Mouse (Mus musculus) midbrain, postnatal 0 days (tissue): ENCODE measurements around the gene Dmap1. TPM values are rescaled to one million over a fixed set of nuclear protein-coding genes. Genes with fewer than 3 reads are reported as not detected.

Experiments used
- ATAC-seq: fragments of 200-750 bp; cut with Nextera tagmentation; 2 replicates; pipeline ENCODE4 v1.8.0; 2017; ENCODE audit warnings: moderate number of reproducible peaks, mild to moderate bottlenecking, moderate TSS enrichment, moderate library complexity; ENCODE audit not compliant: low FRiP score
- DNase-seq: peaks from one replicate; pipeline ENCODE4 v3.0.0-alpha.2; 2015; ENCODE audit warnings: low spot score
- H3K27ac ChIP-seq: fragments of 300-500 bp; sonication (generic); 2 replicates; pipeline ENCODE4 v1.5.1; 2014; ENCODE audit warnings: low read depth, mild to moderate bottlenecking, low read length, mixed read lengths
- H3K27me3 ChIP-seq: fragments of 300-500 bp; sonication (generic); 2 replicates; pipeline ENCODE4 v1.6.1; 2014; ENCODE audit warnings: low read length, control low read depth, mixed read lengths; ENCODE audit not compliant: insufficient read depth
- H3K36me3 ChIP-seq: fragments of 300-500 bp; sonication (generic); 2 replicates; pipeline ENCODE4 v1.6.1; 2014; ENCODE audit warnings: low read length, control low read depth, mixed read lengths; ENCODE audit not compliant: insufficient read depth
- H3K4me1 ChIP-seq: fragments of 300-500 bp; sonication (generic); 2 replicates; pipeline ENCODE4 v1.6.1; 2014; ENCODE audit warnings: mild to moderate bottlenecking, control low read depth, antibody characterized with exemption, low read length, mixed read lengths; ENCODE audit not compliant: insufficient read depth
- H3K4me2 ChIP-seq: fragments of 300-500 bp; sonication (generic); 2 replicates; pipeline ENCODE4 v1.6.1; 2014; ENCODE audit warnings: low read depth, mild to moderate bottlenecking, low read length, mixed read lengths; ENCODE audit not compliant: poor library complexity, severe bottlenecking
- H3K4me3 ChIP-seq: fragments of 300-500 bp; sonication (generic); 2 replicates; pipeline ENCODE4 v1.5.1; 2014; ENCODE audit warnings: low read depth, mild to moderate bottlenecking, low read length, moderate library complexity
- H3K9ac ChIP-seq: fragments of 300-500 bp; sonication (generic); replicated peaks from 2 replicates; pipeline ENCODE4 v1.6.1; 2014; ENCODE audit warnings: mild to moderate bottlenecking, low read length, moderate library complexity, mixed read lengths; ENCODE audit not compliant: poor library complexity, severe bottlenecking
- H3K9me3 ChIP-seq: fragments of 300-500 bp; sonication (generic); 2 replicates; pipeline ENCODE4 v1.6.1; 2016; ENCODE audit warnings: low read length, control low read depth
- CTCF ChIP-seq: IDR thresholded peaks from 2 replicates; pipeline ENCODE4 v1.5.1; 2016; ENCODE audit warnings: antibody characterized with exemption, mild to moderate bottlenecking
- WGBS: fragments of 180-500 bp; shearing (Covaris S2); extraction: QIAGEN DNeasy Blood & Tissue Kit; methylation state at CpG from one replicate; pipeline ENCODE4 v1.1.7; 2014; 5-methylcytosine and 5-hydroxymethylcytosine counted together
- polyA plus RNA-seq: library from polyadenylated mRNA; unstranded; fragments of >200 nt; fragmentation: Nextera tagmentation; extraction: Ambion mirVana; gene quantifications from 2 replicates; pipeline ENCODE4 v1.2.1, GENCODE M21; 2015
- total RNA-seq: library from RNA; depleted of rRNA; stranded (reverse); fragments of >200 nt; gene quantifications from 2 replicates; pipeline ENCODE4 v1.2.3, GENCODE M21; 2014; rRNA removed

Gene Dmap1
- total and polyA plus RNA-seq, 2 experiments from 2014 or later: 62.6 to 89.7 TPM

DNA sequence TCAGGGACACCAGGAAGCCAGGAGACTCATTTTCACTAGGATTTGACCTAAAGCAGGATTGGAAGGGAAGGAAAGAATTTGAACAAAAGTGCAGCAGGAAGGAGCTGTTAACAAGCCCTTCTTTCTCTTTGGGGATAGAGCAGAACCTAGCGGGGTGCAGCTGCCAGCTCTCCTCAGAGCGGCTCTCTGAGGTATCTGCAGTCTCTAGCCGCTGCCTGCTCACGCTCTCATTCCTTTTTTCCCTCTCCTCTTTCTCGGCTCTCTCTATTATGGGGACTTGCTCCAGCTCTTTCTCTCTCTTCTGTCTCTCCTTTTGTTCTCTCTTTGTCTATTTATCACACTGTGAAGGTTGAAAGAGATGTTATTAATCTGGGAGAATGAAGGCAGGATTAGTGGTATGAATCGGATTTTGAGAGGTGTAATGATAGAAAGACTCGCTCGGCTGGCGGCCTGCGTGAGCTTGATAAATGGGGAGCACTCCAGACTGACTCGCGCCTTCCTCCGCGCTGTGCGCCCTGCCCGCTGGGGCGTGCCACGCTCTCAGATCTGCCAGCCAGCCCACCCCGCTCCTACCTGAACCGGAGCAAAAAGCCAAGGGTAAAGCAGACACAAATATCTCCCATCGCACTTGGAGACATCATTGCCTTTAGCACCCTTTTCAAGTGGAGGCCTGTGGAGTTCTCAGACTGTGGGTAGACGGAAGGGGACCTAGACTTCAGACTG, 45.0 kb downstream of the Dmap1 start:
- DNase-seq (no peak), ATAC-seq (peak; percentile 49; the same call in 1 of the 2 replicates)
- H3K4me2 ChIP-seq: no peak overlapping the region
- no peaks in the 10 kb centered on the region for H3K27me3 ChIP-seq
- H3K27ac ChIP-seq: peak overlapping the region; percentile 68
- H3K4me1 ChIP-seq: peaks cover 7% of the 10 kb centered on the region; the same call in 1 of the 2 replicates
- WGBS: 16% methylated on average over 22 of the region's 22 CpGs
- TF ChIP-seq CTCF: no peak
- H3K9me3 ChIP-seq: no peaks in the 10 kb centered on the region
- H3K4me3 ChIP-seq: no peak overlapping the region
- H3K9ac ChIP-seq: no peak overlapping the region
- H3K36me3 ChIP-seq: peaks cover 7% of the 10 kb centered on the region; the same call in 1 of the 2 replicates

DNA sequence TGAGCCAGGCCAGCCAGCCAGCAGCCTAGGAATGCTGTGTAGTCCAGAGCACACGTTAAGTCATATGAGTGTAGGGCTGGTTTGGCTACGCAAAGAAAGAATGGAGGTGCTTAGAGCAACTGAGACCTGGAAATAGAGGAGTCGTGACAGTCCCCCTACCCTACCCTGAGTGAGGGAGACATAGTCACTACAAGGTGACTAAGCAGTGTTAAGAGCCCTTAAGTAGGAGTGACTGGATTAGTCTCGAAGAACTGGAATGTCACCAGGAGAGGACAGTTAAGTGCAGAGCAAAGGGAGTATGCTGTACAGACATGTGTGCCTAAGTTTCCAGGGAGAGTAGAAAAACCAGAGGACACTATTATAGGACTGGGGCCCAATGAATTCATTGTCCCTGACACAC, 45.9 kb downstream of the Dmap1 start:
- Histone ChIP-seq H3K4me2 (no peak overlapping the region), H3K27ac (no peak overlapping the region), H3K36me3 (peaks cover 4% of the 10 kb centered on the region; the same call in 1 of the 2 replicates), H3K9me3 (no peaks in the 10 kb centered on the region), H3K4me3 (no peak overlapping the region), H3K9ac (no peak overlapping the region), H3K27me3 (no peaks in the 10 kb centered on the region), H3K4me1 (peaks cover 7% of the 10 kb centered on the region; the same call in 1 of the 2 replicates)
- ATAC-seq (no peak), DNase-seq (no peak)
- WGBS: 81% methylated on average over 4 of the region's 4 CpGs
- no peak for TF ChIP-seq CTCF

DNA sequence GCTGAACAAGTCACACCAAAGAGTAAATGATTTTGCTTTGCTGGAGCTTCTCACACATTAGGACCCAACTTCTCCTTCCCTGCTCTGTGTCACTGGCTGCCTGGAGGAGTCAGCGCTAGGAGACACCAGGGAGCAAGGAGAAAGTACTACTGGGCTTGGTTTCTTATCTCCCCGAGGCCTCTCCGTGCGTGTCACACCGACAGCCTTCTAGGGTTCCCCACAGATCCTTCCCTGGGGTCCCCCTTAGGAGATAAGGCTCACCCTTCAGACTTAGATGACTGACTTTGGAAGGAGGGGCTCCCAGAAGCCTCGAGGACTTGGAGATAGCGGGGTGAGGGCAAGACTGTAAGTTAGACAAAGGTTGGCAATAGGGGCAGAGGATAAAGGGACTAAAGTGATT, 47.4 kb downstream of the Dmap1 start:
- H3K4me3 ChIP-seq: no peak overlapping the region
- H3K27ac ChIP-seq: no peak overlapping the region
- DNase-seq (no peak), ATAC-seq (no peak)
- H3K9me3 ChIP-seq: no peaks in the 10 kb centered on the region
- WGBS: 88% methylated on average over 7 of the region's 7 CpGs
- TF ChIP-seq CTCF: no peak
- peaks cover 7% of the 10 kb centered on the region; the same call in 1 of the 2 replicates for H3K4me1 ChIP-seq
- no peak overlapping the region for H3K9ac ChIP-seq
- no peak overlapping the region for H3K4me2 ChIP-seq
- H3K27me3 ChIP-seq: no peaks in the 10 kb centered on the region
- no peaks in the 10 kb centered on the region for H3K36me3 ChIP-seq

DNA sequence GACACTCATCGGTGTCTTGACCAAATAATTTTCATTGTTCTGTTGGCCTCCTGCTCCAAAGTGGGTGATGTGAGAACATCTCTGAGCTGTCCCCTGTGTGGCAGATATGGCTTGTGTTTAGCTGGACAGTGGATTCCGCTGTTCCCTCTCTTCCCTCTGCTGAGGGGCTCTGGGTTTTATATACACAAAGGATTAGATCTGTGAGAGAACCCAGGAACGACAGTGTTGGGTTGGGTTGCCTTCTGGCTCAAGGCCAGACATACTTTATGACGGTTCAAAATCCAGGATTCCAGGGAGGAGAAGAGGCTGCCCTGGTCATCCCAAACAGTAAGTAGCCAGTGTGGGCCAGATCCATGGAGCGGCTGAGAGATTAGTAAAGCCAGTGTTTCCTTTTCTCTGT, 48.5 kb downstream of the Dmap1 start:
- no peak overlapping the region for H3K4me3 ChIP-seq
- H3K27ac ChIP-seq: no peak overlapping the region
- H3K9ac ChIP-seq: no peak overlapping the region
- no peaks in the 10 kb centered on the region for H3K27me3 ChIP-seq
- DNase-seq (no peak), ATAC-seq (no peak)
- H3K4me1 ChIP-seq: peaks cover 7% of the 10 kb centered on the region; the same call in 1 of the 2 replicates
- no peak for TF ChIP-seq CTCF
- no peaks in the 10 kb centered on the region for H3K36me3 ChIP-seq
- no peaks in the 10 kb centered on the region for H3K9me3 ChIP-seq
- 69% methylated on average over 5 of the region's 5 CpGs for WGBS
- H3K4me2 ChIP-seq: no peak overlapping the region

DNA sequence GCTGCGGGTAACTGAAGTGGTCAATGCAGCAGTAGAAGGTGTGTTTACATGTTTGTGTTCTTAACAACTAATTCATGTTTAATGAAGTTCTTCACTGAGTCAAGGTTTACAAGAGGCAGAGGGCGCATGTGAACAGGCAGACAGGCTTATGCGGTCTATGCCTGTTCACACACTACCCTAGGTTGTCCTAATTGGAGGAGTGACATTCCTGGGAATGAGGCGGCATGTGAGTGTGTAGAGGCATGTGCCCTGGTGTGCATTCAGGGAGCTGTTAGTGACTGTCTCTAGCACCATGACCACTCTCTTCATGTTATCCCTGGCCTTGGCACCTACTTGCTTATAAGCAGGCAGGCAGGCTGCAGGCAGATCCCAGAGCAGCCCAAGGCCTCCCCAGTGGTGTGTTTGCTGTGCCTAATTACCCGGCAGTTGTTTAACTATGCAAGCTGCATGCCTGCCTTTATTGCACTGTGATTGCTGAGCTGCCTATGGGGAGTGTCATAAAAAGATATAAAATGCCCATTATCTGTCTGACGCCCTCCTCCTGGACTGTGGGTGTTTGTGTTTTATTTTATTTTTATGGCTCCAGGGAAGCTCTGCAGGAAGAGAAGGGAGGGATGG, 51.9 kb downstream of the Dmap1 start:
- no peaks in the 10 kb centered on the region; the same call in 1 of the 2 replicates for H3K36me3 ChIP-seq
- no peaks in the 10 kb centered on the region for H3K4me1 ChIP-seq
- 74% methylated on average over 6 of the region's 6 CpGs for WGBS
- H3K4me3 ChIP-seq: no peak overlapping the region
- TF ChIP-seq CTCF: no peak
- no peak for ATAC-seq
- DNase-seq: no peak
- no peak overlapping the region for H3K9ac ChIP-seq
- no peak overlapping the region for H3K27ac ChIP-seq
- no peaks in the 10 kb centered on the region for H3K9me3 ChIP-seq
- no peaks in the 10 kb centered on the region for H3K27me3 ChIP-seq
- no peak overlapping the region for H3K4me2 ChIP-seq

DNA sequence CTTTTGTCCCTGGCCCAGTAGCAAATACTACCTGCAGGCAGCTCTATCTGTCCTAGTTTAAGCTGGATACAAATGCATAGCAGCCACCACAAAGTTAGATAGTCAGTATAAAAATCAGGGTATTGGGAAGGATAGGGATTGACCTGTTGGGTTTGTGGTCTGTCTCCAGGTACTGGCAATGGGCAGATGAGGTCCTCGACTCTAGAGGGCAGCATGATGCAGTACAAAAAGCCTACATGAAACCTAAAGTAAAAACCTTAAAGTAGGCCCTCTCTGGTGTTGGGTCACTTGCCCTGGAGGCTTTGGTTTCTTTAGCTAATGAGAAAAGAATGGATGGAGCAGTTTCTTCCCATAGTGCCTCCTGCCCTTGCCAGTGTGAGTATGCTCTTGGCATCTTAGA, 53.6 kb downstream of the Dmap1 start:
- ATAC-seq: no peak
- 57% methylated on average over 1 of the region's 1 CpGs for WGBS
- H3K4me2 ChIP-seq: no peak overlapping the region
- H3K4me3 ChIP-seq: no peak overlapping the region
- no peaks in the 10 kb centered on the region for H3K9me3 ChIP-seq
- H3K27ac ChIP-seq: no peak overlapping the region
- H3K4me1 ChIP-seq: no peaks in the 10 kb centered on the region
- TF ChIP-seq CTCF: peak; percentile 30
- no peak overlapping the region for H3K9ac ChIP-seq
- DNase-seq: no peak
- peaks cover 4% of the 10 kb centered on the region for H3K36me3 ChIP-seq
- H3K27me3 ChIP-seq: no peaks in the 10 kb centered on the region

Other genes starting within 250 kb of the Dmap1 start
- gene Rnf220, start 185.2 kb downstream of the Dmap1 start, total RNA-seq: 174 and 192 TPM in 2 replicates
- 115 and 122 TPM in 2 replicates for gene Rnf220, start 185.2 kb downstream of the Dmap1 start, polyA plus RNA-seq
- 275 and 291 TPM in 2 replicates for gene Eri3, start 131.9 kb downstream of the Dmap1 start, total RNA-seq
- 323 and 326 TPM in 2 replicates for gene Eri3, start 131.9 kb downstream of the Dmap1 start, polyA plus RNA-seq
- gene Gm12845, start 42.1 kb upstream of the Dmap1 start, total RNA-seq: not detected in 2 replicates
- gene Gm12845, start 42.1 kb upstream of the Dmap1 start, polyA plus RNA-seq: not detected in 2 replicates
- not detected in 2 replicates for gene Klf17, start 83.4 kb upstream of the Dmap1 start, total RNA-seq
- gene Klf17, start 83.4 kb upstream of the Dmap1 start, polyA plus RNA-seq: not detected in 2 replicates
- 71.2 and 105 TPM in 2 replicates for gene Slc6a9, start 152.2 kb upstream of the Dmap1 start, total RNA-seq
- gene Slc6a9, start 152.2 kb upstream of the Dmap1 start, polyA plus RNA-seq: 58.7 and 70.5 TPM in 2 replicates
- gene Ccdc24, start 190.3 kb upstream of the Dmap1 start, total RNA-seq: 2.0 and 9.0 TPM in 2 replicates
- gene Ccdc24, start 190.3 kb upstream of the Dmap1 start, polyA plus RNA-seq: 1.2 and 1.4 TPM in 2 replicates
- 238 and 337 TPM in 2 replicates for gene B4galt2, start 201.2 kb upstream of the Dmap1 start, total RNA-seq
- 86.8 and 92.9 TPM in 2 replicates for gene B4galt2, start 201.2 kb upstream of the Dmap1 start, polyA plus RNA-seq
- gene Atp6v0b, start 205.1 kb upstream of the Dmap1 start, total RNA-seq: 607 and 625 TPM in 2 replicates
- 667 and 754 TPM in 2 replicates for gene Atp6v0b, start 205.1 kb upstream of the Dmap1 start, polyA plus RNA-seq
- 13.8 and 23.3 TPM in 2 replicates for gene Dph2, start 209.8 kb upstream of the Dmap1 start, total RNA-seq
- 13.3 and 15.9 TPM in 2 replicates for gene Dph2, start 209.8 kb upstream of the Dmap1 start, polyA plus RNA-seq
- gene Ipo13, start 232.7 kb upstream of the Dmap1 start, total RNA-seq: 30.8 and 39.9 TPM in 2 replicates
- gene Ipo13, start 232.7 kb upstream of the Dmap1 start, polyA plus RNA-seq: 46.0 and 52.4 TPM in 2 replicates
- gene Artn, start 247.5 kb upstream of the Dmap1 start, total RNA-seq: 1.7 and 2.0 TPM in 2 replicates
- 0.48 and 0.77 TPM in 2 replicates for gene Artn, start 247.5 kb upstream of the Dmap1 start, polyA plus RNA-seq